Mouse (Mus musculus): ENCODE data around the gene Samd1. TPM values are rescaled to one million over a fixed set of nuclear protein-coding genes. Genes with fewer than 3 reads are reported as not detected.
"Not testable (repeated sequence)": the region's sequence is repeated elsewhere in the genome, so short reads cannot be mapped to it uniquely, and the experiment has no call there.

Samd1 gene
- polyA plus RNA-seq, 1 experiment from 2014 or later, result 11.3 TPM

DNA sequence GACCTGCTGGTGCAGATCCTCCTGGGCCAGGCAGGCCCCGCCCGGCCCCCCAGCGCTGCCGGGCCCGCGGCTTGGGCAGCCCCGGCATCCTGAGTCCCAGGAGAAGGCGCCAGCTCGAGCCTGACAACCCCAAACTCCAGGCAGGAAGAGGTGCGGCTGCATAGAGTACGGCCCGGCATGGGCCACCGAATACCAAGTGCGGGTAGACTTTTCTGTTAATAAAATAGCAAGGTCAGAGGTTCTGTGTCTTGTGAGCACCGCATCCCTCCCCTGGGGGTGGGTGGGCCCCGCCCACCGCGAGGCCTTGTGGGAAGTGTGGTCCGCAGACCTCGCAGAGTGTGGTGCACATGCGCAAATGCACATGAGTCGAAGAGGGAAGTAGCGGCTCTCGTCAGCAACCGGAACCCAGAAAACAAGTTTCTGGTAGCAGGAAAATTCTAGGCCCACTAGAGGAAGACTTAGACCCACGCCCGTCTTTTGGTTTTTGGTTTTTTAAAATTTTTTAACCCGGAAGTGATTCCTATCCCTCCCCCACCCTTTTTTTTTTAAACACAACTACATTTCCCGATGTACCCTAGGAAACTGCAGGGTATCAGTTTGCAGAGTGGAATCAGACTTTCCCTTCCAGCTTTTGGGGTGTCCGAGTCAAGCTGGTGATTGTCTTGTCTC, 7.2 kb downstream of the Samd1 start:
- Histone ChIP-seq H3K9ac (peak overlapping the region; percentile 64), H3K27me3 (ENCODE audit: control insufficient read depth, insufficient read depth, low read length) (peaks cover 16% of the 10 kb centered on the region), H3K27ac (peak overlapping the region; percentile 52), H3K36me3 (replicated peaks; ENCODE audit: control insufficient read depth, insufficient read depth) (peaks cover 11% of the 10 kb centered on the region; the same call in 1 of the 2 replicates), H3K4me3 (replicated peaks; ENCODE audit: low read length) (peak overlapping the region; percentile 44), H3K4me1 (replicated peaks; ENCODE audit: control insufficient read depth, insufficient read depth, low read length) (peaks cover 14% of the 10 kb centered on the region), H3K4me2 (replicated peaks) (peak overlapping the region; percentile 83), H3K9me3 (ENCODE audit: control insufficient read depth, low read length) (no peaks in the 10 kb centered on the region)
- peak; percentile 90 for DNase-seq (ENCODE audit: low spot score)
- WGBS, result under 1% methylated on average over 30 of the region's 30 CpGs
- peak; percentile 84 for ATAC-seq (ENCODE audit: low FRiP score)

DNA sequence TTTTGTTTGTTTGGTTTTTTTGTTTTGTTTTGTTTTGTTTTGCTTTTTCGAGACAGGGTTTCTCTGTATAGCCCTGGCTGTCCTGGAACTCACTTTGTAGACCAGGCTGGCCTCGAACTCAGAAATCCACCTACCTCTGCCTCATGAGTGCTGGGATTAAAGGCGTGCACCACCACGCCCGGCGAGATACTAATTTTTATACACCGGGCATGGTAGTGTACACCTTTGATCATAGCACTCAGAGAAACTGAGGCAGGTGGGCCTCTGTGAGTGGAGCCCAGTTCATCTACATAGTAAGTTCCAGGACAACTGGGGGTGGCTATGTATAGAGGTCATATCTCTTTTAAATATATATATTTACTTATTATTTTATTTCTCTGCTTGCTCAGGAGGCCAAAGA, 8.0 kb downstream of the Samd1 start:
- not testable (repeated sequence) for H3K4me3 ChIP-seq (replicated peaks; ENCODE audit: low read length); H3K4me2 ChIP-seq (replicated peaks); H3K9me3 ChIP-seq (ENCODE audit: control insufficient read depth, low read length); ATAC-seq (ENCODE audit: low FRiP score); H3K9ac ChIP-seq; DNase-seq (ENCODE audit: low spot score); H3K36me3 ChIP-seq (replicated peaks; ENCODE audit: control insufficient read depth, insufficient read depth); H3K27ac ChIP-seq
- 94% methylated on average over 7 of the region's 7 CpGs for WGBS
- peaks cover 14% of the 10 kb centered on the region for H3K4me1 ChIP-seq (replicated peaks; ENCODE audit: control insufficient read depth, insufficient read depth, low read length)
- H3K27me3 ChIP-seq (ENCODE audit: control insufficient read depth, insufficient read depth, low read length), result peaks cover 20% of the 10 kb centered on the region

- H3K4me1 ChIP-seq (replicated peaks; ENCODE audit: control insufficient read depth, insufficient read depth, low read length), result peaks cover 34% of the 10 kb centered on the region
- 34% methylated on average over 7 of the region's 7 CpGs for WGBS
- no peak overlapping the region for H3K4me3 ChIP-seq (replicated peaks; ENCODE audit: low read length)
- no peaks in the 10 kb centered on the region for H3K36me3 ChIP-seq (replicated peaks; ENCODE audit: control insufficient read depth, insufficient read depth)
- H3K4me2 ChIP-seq (replicated peaks), result no peak overlapping the region
- no peak overlapping the region for H3K9ac ChIP-seq
- ATAC-seq (ENCODE audit: low FRiP score) (no peak), DNase-seq (ENCODE audit: low spot score) (no peak)
- peaks cover 34% of the 10 kb centered on the region for H3K27me3 ChIP-seq (ENCODE audit: control insufficient read depth, insufficient read depth, low read length)
- H3K27ac ChIP-seq, result no peak overlapping the region
- no peaks in the 10 kb centered on the region for H3K9me3 ChIP-seq (ENCODE audit: control insufficient read depth, low read length)
Measured at GRCm38 (mm10) chr8:84008362-84008761, 10.9 kb downstream of the Samd1 start.

GRCm38 (mm10) chr8:84009876-84010275, 12.4 kb downstream of the Samd1 start:
- no peak overlapping the region for H3K9ac ChIP-seq
- H3K36me3 ChIP-seq (replicated peaks; ENCODE audit: control insufficient read depth, insufficient read depth), result no peaks in the 10 kb centered on the region
- H3K27ac ChIP-seq, result no peak overlapping the region
- H3K27me3 ChIP-seq (ENCODE audit: control insufficient read depth, insufficient read depth, low read length), result peaks cover 37% of the 10 kb centered on the region
- DNase-seq (ENCODE audit: low spot score) (peak; percentile 86), ATAC-seq (ENCODE audit: low FRiP score) (peak; percentile 64)
- H3K4me2 ChIP-seq (replicated peaks), result peak overlapping the region; percentile 99; the same call in 1 of the 2 replicates
- H3K4me1 ChIP-seq (replicated peaks; ENCODE audit: control insufficient read depth, insufficient read depth, low read length), result peaks cover 25% of the 10 kb centered on the region
- H3K4me3 ChIP-seq (replicated peaks; ENCODE audit: low read length), result no peak overlapping the region
- no peaks in the 10 kb centered on the region for H3K9me3 ChIP-seq (ENCODE audit: control insufficient read depth, low read length)
- WGBS, result 2% methylated on average over 11 of the region's 11 CpGs

GRCm38 (mm10) chr8:84010625-84011611, 13.4 kb downstream of the Samd1 start:
- Histone ChIP-seq H3K4me2 (replicated peaks) (peak overlapping the region; percentile 99), H3K36me3 (replicated peaks; ENCODE audit: control insufficient read depth, insufficient read depth) (no peaks in the 10 kb centered on the region), H3K9me3 (ENCODE audit: control insufficient read depth, low read length) (no peaks in the 10 kb centered on the region), H3K27me3 (ENCODE audit: control insufficient read depth, insufficient read depth, low read length) (peaks cover 37% of the 10 kb centered on the region), H3K4me3 (replicated peaks; ENCODE audit: low read length) (peak overlapping the region; percentile 54), H3K9ac (peak overlapping the region; percentile 59), H3K27ac (no peak overlapping the region), H3K4me1 (replicated peaks; ENCODE audit: control insufficient read depth, insufficient read depth, low read length) (peaks cover 22% of the 10 kb centered on the region)
- WGBS, result 3% methylated on average over 62 of the region's 83 CpGs
- peak; percentile 64 for ATAC-seq (ENCODE audit: low FRiP score)
- DNase-seq (ENCODE audit: low spot score), result peak; percentile 81

DNA sequence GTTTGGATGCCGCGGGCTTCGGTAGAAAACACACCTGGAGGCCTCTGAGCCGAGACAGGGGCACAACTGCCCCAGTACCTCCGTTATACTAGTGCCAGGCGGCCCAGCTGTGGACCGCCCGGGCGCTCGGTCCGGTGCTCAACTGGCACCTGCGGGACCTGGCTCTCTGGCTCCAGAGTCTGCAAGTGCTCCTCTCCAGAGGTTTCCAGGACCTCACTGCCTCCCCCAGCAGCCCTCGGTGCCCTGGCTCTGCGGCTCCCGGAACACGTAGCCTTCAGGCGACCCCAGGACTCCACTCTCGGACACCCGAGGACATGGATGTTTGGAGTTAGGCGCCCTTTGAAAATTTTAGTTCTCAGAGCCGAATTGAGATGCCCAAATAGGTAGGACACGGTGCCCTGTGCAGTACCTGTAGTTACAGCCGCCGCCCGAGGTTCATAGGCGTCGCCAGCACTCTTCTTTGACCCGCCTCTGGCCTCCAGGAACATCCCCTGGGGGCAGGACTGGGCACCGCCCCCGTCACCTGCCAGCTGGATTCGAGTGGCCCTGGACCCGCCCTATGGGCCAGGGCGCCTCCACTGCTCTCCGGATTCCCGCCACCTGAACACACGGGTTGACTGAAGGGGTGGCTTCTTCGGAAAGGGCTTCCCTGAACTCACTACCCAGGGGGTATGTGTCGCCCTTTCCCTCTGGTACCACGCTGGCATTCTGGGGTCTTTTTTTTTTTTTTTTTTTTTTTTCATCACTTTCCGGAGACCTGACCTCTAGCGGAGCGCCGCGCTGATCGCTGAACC, 14.4 kb downstream of the Samd1 start, which contains the start of gene 2210011C24Rik:
2210011C24Rik (minus strand) TSS at position 467 of the 794 bp plus-strand sequence.
- no peak for ATAC-seq (ENCODE audit: low FRiP score)

GRCm38 (mm10) chr8:84012499-84013165, 15.2 kb downstream of the Samd1 start:
- H3K9ac ChIP-seq, result peak overlapping the region; percentile 32; the same call in 1 of the 2 replicates

More for the DNA sequence above, 14.4 kb downstream of the Samd1 start, which contains the start of gene 2210011C24Rik:
- WGBS, result 1% methylated on average over 45 of the region's 45 CpGs
- peak within 1 kb of the TSS; percentile 59 for H3K9ac ChIP-seq
- no peaks in the 10 kb centered on the region for H3K36me3 ChIP-seq (replicated peaks; ENCODE audit: control insufficient read depth, insufficient read depth)
- no peak for DNase-seq (ENCODE audit: low spot score)
- peaks cover 37% of the 10 kb centered on the region for H3K27me3 ChIP-seq (ENCODE audit: control insufficient read depth, insufficient read depth, low read length)
- no peak within 1 kb of the TSS for H3K27ac ChIP-seq
- H3K9me3 ChIP-seq (ENCODE audit: control insufficient read depth, low read length), result no peaks in the 10 kb centered on the region
- peak within 1 kb of the TSS; percentile 99 for H3K4me2 ChIP-seq (replicated peaks)
- peak within 1 kb of the TSS; percentile 54 for H3K4me3 ChIP-seq (replicated peaks; ENCODE audit: low read length)
- peaks cover 22% of the 10 kb centered on the region for H3K4me1 ChIP-seq (replicated peaks; ENCODE audit: control insufficient read depth, insufficient read depth, low read length)

GRCm38 (mm10) chr8:84015833-84016232, 18.4 kb downstream of the Samd1 start:
- Histone ChIP-seq H3K4me3 (replicated peaks; ENCODE audit: low read length) (no peak overlapping the region), H3K4me2 (replicated peaks) (no peak overlapping the region), H3K9ac (no peak overlapping the region), H3K27ac (no peak overlapping the region), H3K27me3 (ENCODE audit: control insufficient read depth, insufficient read depth, low read length) (peaks cover 28% of the 10 kb centered on the region), H3K36me3 (replicated peaks; ENCODE audit: control insufficient read depth, insufficient read depth) (no peaks in the 10 kb centered on the region), H3K9me3 (ENCODE audit: control insufficient read depth, low read length) (no peaks in the 10 kb centered on the region), H3K4me1 (replicated peaks; ENCODE audit: control insufficient read depth, insufficient read depth, low read length) (peaks cover 17% of the 10 kb centered on the region)
- no peak for ATAC-seq (ENCODE audit: low FRiP score)
- no peak for DNase-seq (ENCODE audit: low spot score)
- 95% methylated on average over 5 of the region's 5 CpGs for WGBS

More at GRCm38 (mm10) chr8:84012499-84013165, 15.2 kb downstream of the Samd1 start:
- Histone ChIP-seq H3K4me3 (replicated peaks; ENCODE audit: low read length) (peak overlapping the region; percentile 54), H3K9me3 (ENCODE audit: control insufficient read depth, low read length) (no peaks in the 10 kb centered on the region), H3K4me1 (replicated peaks; ENCODE audit: control insufficient read depth, insufficient read depth, low read length) (peaks cover 22% of the 10 kb centered on the region), H3K27me3 (ENCODE audit: control insufficient read depth, insufficient read depth, low read length) (peaks cover 37% of the 10 kb centered on the region), H3K27ac (no peak overlapping the region), H3K4me2 (replicated peaks) (peak overlapping the region; percentile 99), H3K36me3 (replicated peaks; ENCODE audit: control insufficient read depth, insufficient read depth) (no peaks in the 10 kb centered on the region)
- no peak for DNase-seq (ENCODE audit: low spot score)
- 5% methylated on average over 35 of the region's 35 CpGs for WGBS
- no peak for ATAC-seq (ENCODE audit: low FRiP score)
